Mouse (Mus musculus) megakaryocyte, embryonic 14.5 days (primary cell): ENCODE results near the gene Tspan2.

ENCODE experiments used
- FLI1 ChIP-seq: IDR thresholded peaks from 2 replicates; pipeline ENCODE4 v1.6.1; 2012; ENCODE audit warnings: low read length, inconsistent platforms, mixed read lengths
- GATA1 ChIP-seq: IDR thresholded peaks from 3 replicates; pipeline ENCODE4 v1.6.1; 2012; ENCODE audit warnings: mixed read lengths, low read length, inconsistent platforms, borderline replicate concordance

DNA sequence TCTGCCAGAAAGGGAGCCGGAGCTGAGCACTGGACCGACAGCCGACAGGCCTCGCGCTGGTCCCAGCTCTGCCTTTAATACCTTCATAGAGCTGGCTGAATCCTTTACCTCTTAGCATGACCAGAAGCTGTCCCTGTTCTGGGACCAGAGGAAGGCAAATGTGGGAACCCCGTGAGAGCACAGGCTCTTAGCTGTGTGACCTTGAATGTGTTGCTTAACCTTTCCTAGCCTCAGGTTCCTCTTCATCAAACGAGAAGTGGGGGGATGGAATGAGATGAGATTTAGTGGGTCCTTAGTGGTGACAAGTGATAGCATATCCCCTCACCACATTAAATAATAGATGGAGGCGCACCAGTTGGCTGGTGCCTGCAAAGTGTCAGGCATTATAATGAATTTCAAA, 18.5 kb upstream of the Tspan2 start:
- no peak for TF ChIP-seq GATA1
- no peak for TF ChIP-seq FLI1
